Mouse (Mus musculus) bone marrow, adult 2 months (tissue): ENCODE measurements around the gene Mfsd2a.

Source experiments
- CTCF ChIP-seq: fragments of 200-500 bp; IDR thresholded peaks from 2 replicates; pipeline ENCODE4 v1.5.1; 2011; ENCODE audit warnings: low read length, control low read depth; ENCODE audit not compliant: control insufficient read depth, insufficient read depth
- POLR2A ChIP-seq: fragments of 200-500 bp; IDR thresholded peaks from 2 replicates; pipeline ENCODE4 v1.6.1; 2011; ENCODE audit warnings: low read depth, mild to moderate bottlenecking, control low read depth, low read length, borderline replicate concordance; ENCODE audit not compliant: control insufficient read depth

DNA sequence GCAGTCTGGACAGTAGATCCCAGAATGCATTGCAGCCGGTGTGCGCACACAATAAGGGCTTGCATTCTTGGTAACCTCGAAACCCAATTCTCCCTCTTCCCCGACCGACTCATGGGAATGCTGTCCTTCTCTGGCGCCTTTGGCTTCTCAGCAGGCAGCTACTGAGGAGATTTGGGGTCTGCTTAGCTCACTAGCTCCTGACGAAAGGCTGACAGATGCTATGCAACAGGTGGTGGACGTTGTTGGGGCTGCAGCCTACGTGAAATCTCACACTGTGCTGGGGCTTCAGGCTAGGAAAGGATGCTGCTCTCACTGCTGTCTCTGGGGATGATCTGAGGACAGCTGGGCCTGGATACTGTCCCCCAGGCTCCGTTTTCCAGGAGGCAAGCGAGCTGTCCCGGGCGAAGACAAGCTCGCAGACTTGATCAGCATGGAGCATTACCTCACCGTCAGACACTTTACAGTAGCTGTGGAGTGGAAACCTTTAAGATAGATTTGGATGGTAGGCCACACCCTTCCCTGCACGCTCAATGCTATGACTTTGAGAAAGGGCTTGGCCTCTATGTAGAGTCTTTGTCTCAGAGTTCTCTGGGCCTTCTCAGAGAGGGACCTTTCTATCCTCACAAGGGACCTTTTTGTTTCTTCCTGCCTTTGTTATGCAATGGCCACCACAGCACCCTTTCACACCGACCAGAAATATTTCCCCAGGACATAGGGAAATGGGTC, 39.8 kb upstream of the Mfsd2a start:
- no peak for TF ChIP-seq POLR2A
- no peak for TF ChIP-seq CTCF
